Mouse (Mus musculus): ENCODE measurements around the gene Tcl1b4. TPM values are rescaled to one million over a fixed set of nuclear protein-coding genes. Genes with fewer than 3 reads are reported as not detected.

Tcl1b4 gene
- polyA plus RNA-seq, 1 experiment = not detected

- Histone ChIP-seq H3K36me3 (ENCODE audit: control insufficient read depth, insufficient read depth) (no peaks in the 10 kb centered on the region), H3K79me2 (ENCODE audit: control insufficient read depth, insufficient read depth) (no peaks in the 10 kb centered on the region), H3K4me3 (no peak overlapping the region), H3K4me2 (ENCODE audit: low read depth) (no peak overlapping the region), H3K27me3 (ENCODE audit: control insufficient read depth, insufficient read depth, insufficient read length) (no peaks in the 10 kb centered on the region), H3ac (ENCODE audit: control insufficient read depth, insufficient read length) (no peak overlapping the region)
- TF ChIP-seq CEBPB (IDR thresholded peaks at IDR 0.05; ENCODE audit: insufficient read depth, poor library complexity, severe bottlenecking) (no peak), TCF12 (IDR thresholded peaks at IDR 0.05; ENCODE audit: insufficient read depth, poor library complexity, severe bottlenecking) (no peak), MYOG (IDR thresholded peaks at IDR 0.05; ENCODE audit: control insufficient read depth in 1 of 3, insufficient read depth in 1 of 3, insufficient read length in 2 of 3, low read depth in 2 of 3) (no peak), MAX (IDR thresholded peaks at IDR 0.05; ENCODE audit: low read depth) (no peak), SRF (IDR thresholded peaks at IDR 0.05; ENCODE audit: control insufficient read depth, insufficient read length, low read depth) (no peak), POLR2AphosphoS2 (IDR thresholded peaks at IDR 0.05; ENCODE audit: insufficient read length, low read depth) (no peak), POLR2A (IDR thresholded peaks at IDR 0.05; ENCODE audit: insufficient read length, low read depth) (no peak), MYOD1 (IDR thresholded peaks at IDR 0.05; ENCODE audit: control insufficient read depth in 1 of 3, insufficient read length in 2 of 3, low read depth in 2 of 3) (no peak), TCF3 (IDR thresholded peaks at IDR 0.05; ENCODE audit: insufficient read length, low read depth) (no peak)
These were observed 23.0 kb downstream of the Tcl1b4 start for GRCm38 (mm10) chr12:105224621-105225320.

DNA sequence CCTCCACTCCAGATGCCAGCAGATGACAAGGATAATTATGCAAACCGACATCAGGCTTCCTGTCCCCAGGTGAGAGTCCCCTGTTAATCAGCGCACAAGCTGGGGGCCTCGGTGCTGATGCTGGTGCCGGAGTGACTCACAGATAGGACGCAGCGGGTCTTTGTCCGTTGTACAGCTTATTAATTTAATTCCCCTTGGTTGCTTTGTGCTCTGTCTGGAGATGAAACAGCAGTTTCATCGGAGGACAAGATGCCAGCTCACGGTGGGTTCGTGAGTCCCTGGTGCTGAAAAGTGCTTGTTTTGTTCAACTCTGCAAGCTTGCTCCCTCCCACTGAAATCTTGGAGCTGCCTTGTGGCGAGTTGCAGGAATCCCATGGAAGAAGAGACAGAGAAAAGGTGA is 32.6 kb downstream of the Tcl1b4 start:
- Histone ChIP-seq H3K79me2 (ENCODE audit: control insufficient read depth, insufficient read depth) (no peaks in the 10 kb centered on the region), H3K36me3 (ENCODE audit: control insufficient read depth, insufficient read depth) (no peaks in the 10 kb centered on the region), H3K4me2 (ENCODE audit: low read depth) (no peak overlapping the region), H3K4me3 (no peak overlapping the region), H3K27me3 (ENCODE audit: control insufficient read depth, insufficient read depth, insufficient read length) (no peaks in the 10 kb centered on the region), H3ac (ENCODE audit: control insufficient read depth, insufficient read length) (no peak overlapping the region)
- no peak for TF ChIP-seq TCF3 (IDR thresholded peaks at IDR 0.05; ENCODE audit: insufficient read length, low read depth)
- TF ChIP-seq POLR2A (IDR thresholded peaks at IDR 0.05; ENCODE audit: insufficient read length, low read depth) = no peak
- no peak for TF ChIP-seq MAX (IDR thresholded peaks at IDR 0.05; ENCODE audit: low read depth)
- no peak for TF ChIP-seq MYOG (IDR thresholded peaks at IDR 0.05; ENCODE audit: control insufficient read depth in 1 of 3, insufficient read depth in 1 of 3, insufficient read length in 2 of 3, low read depth in 2 of 3)
- TF ChIP-seq E2F4 (IDR thresholded peaks at IDR 0.05; ENCODE audit: insufficient read depth) = no peak
- TF ChIP-seq MYOD1 (IDR thresholded peaks at IDR 0.05; ENCODE audit: control insufficient read depth in 1 of 3, insufficient read length in 2 of 3, low read depth in 2 of 3) = no peak
- no peak for TF ChIP-seq SRF (IDR thresholded peaks at IDR 0.05; ENCODE audit: control insufficient read depth, insufficient read length, low read depth)
- no peak for TF ChIP-seq USF1 (IDR thresholded peaks at IDR 0.05; ENCODE audit: low read depth)
- no peak for TF ChIP-seq TCF12 (IDR thresholded peaks at IDR 0.05; ENCODE audit: insufficient read depth, poor library complexity, severe bottlenecking)
- no peak for TF ChIP-seq CEBPB (IDR thresholded peaks at IDR 0.05; ENCODE audit: insufficient read depth, poor library complexity, severe bottlenecking)
- TF ChIP-seq POLR2AphosphoS2 (IDR thresholded peaks at IDR 0.05; ENCODE audit: insufficient read length, low read depth) = no peak
- no peak for TF ChIP-seq REST (IDR thresholded peaks at IDR 0.05; ENCODE audit: insufficient read depth, insufficient read length)

GRCm38 (mm10) chr12:105235091-105235490 is 33.3 kb downstream of the Tcl1b4 start:
- Histone ChIP-seq H3K4me3 (no peak overlapping the region), H3K36me3 (ENCODE audit: control insufficient read depth, insufficient read depth) (no peaks in the 10 kb centered on the region), H3K79me2 (ENCODE audit: control insufficient read depth, insufficient read depth) (no peaks in the 10 kb centered on the region), H3ac (ENCODE audit: control insufficient read depth, insufficient read length) (no peak overlapping the region), H3K4me2 (ENCODE audit: low read depth) (no peak overlapping the region), H3K27me3 (ENCODE audit: control insufficient read depth, insufficient read depth, insufficient read length) (no peaks in the 10 kb centered on the region)
- no peak for TF ChIP-seq TCF3 (IDR thresholded peaks at IDR 0.05; ENCODE audit: insufficient read length, low read depth)
- no peak for TF ChIP-seq MYOG (IDR thresholded peaks at IDR 0.05; ENCODE audit: control insufficient read depth in 1 of 3, insufficient read depth in 1 of 3, insufficient read length in 2 of 3, low read depth in 2 of 3)
- TF ChIP-seq TCF12 (IDR thresholded peaks at IDR 0.05; ENCODE audit: insufficient read depth, poor library complexity, severe bottlenecking) = no peak
- TF ChIP-seq SRF (IDR thresholded peaks at IDR 0.05; ENCODE audit: control insufficient read depth, insufficient read length, low read depth) = no peak
- no peak for TF ChIP-seq POLR2AphosphoS2 (IDR thresholded peaks at IDR 0.05; ENCODE audit: insufficient read length, low read depth)
- no peak for TF ChIP-seq MAX (IDR thresholded peaks at IDR 0.05; ENCODE audit: low read depth)
- TF ChIP-seq CEBPB (IDR thresholded peaks at IDR 0.05; ENCODE audit: insufficient read depth, poor library complexity, severe bottlenecking) = no peak
- TF ChIP-seq USF1 (IDR thresholded peaks at IDR 0.05; ENCODE audit: low read depth) = no peak
- TF ChIP-seq MYOD1 (IDR thresholded peaks at IDR 0.05; ENCODE audit: control insufficient read depth in 1 of 3, insufficient read length in 2 of 3, low read depth in 2 of 3) = no peak
- TF ChIP-seq E2F4 (IDR thresholded peaks at IDR 0.05; ENCODE audit: insufficient read depth) = no peak
- TF ChIP-seq REST (IDR thresholded peaks at IDR 0.05; ENCODE audit: insufficient read depth, insufficient read length) = no peak
- no peak for TF ChIP-seq POLR2A (IDR thresholded peaks at IDR 0.05; ENCODE audit: insufficient read length, low read depth)

- Histone ChIP-seq H3K27me3 (ENCODE audit: control insufficient read depth, insufficient read depth, insufficient read length) (no peaks in the 10 kb centered on the region), H3ac (ENCODE audit: control insufficient read depth, insufficient read length) (no peak overlapping the region), H3K4me2 (ENCODE audit: low read depth) (no peak overlapping the region), H3K36me3 (ENCODE audit: control insufficient read depth, insufficient read depth) (no peaks in the 10 kb centered on the region), H3K4me3 (no peak overlapping the region), H3K79me2 (ENCODE audit: control insufficient read depth, insufficient read depth) (no peaks in the 10 kb centered on the region)
- no peak for TF ChIP-seq TCF12 (IDR thresholded peaks at IDR 0.05; ENCODE audit: insufficient read depth, poor library complexity, severe bottlenecking)
- no peak for TF ChIP-seq MAX (IDR thresholded peaks at IDR 0.05; ENCODE audit: low read depth)
- TF ChIP-seq MYOD1 (IDR thresholded peaks at IDR 0.05; ENCODE audit: control insufficient read depth in 1 of 3, insufficient read length in 2 of 3, low read depth in 2 of 3) = no peak
- no peak for TF ChIP-seq USF1 (IDR thresholded peaks at IDR 0.05; ENCODE audit: low read depth)
- no peak for TF ChIP-seq CEBPB (IDR thresholded peaks at IDR 0.05; ENCODE audit: insufficient read depth, poor library complexity, severe bottlenecking)
- TF ChIP-seq SRF (IDR thresholded peaks at IDR 0.05; ENCODE audit: control insufficient read depth, insufficient read length, low read depth) = no peak
- no peak for TF ChIP-seq E2F4 (IDR thresholded peaks at IDR 0.05; ENCODE audit: insufficient read depth)
- no peak for TF ChIP-seq REST (IDR thresholded peaks at IDR 0.05; ENCODE audit: insufficient read depth, insufficient read length)
- TF ChIP-seq MYOG (IDR thresholded peaks at IDR 0.05; ENCODE audit: control insufficient read depth in 1 of 3, insufficient read depth in 1 of 3, insufficient read length in 2 of 3, low read depth in 2 of 3) = no peak
- no peak for TF ChIP-seq POLR2AphosphoS2 (IDR thresholded peaks at IDR 0.05; ENCODE audit: insufficient read length, low read depth)
- no peak for TF ChIP-seq POLR2A (IDR thresholded peaks at IDR 0.05; ENCODE audit: insufficient read length, low read depth)
- TF ChIP-seq TCF3 (IDR thresholded peaks at IDR 0.05; ENCODE audit: insufficient read length, low read depth) = no peak
These were observed 37.3 kb downstream of the Tcl1b4 start for GRCm38 (mm10) chr12:105239060-105239459.
